Mouse (Mus musculus): Measurements from ENCODE around the gene Snorc.

GRCm38 (mm10) chr1:87456425-87456824 lies 13.6 kb upstream of the Snorc start:
- TF ChIP-seq CTCF (IDR thresholded peaks at IDR 0.05; ENCODE audit: low read depth) = no peak
- TF ChIP-seq EP300 (IDR thresholded peaks at IDR 0.05; ENCODE audit: low read depth) = no peak
